Mouse (Mus musculus) kidney, adult 9 months (tissue): ENCODE measurements around the gene 2310061I04Rik.
A peak's percentile ranks its signal among the peaks of the same experiment; 100 is the strongest.

Experiments used
- DNase-seq: peaks from one replicate; pipeline ENCODE4 v3.0.0; 2022

The 2310061I04Rik gene

GRCm38 (mm10) chr17:35868961-35869345 lies 28.3 kb downstream of the 2310061I04Rik start:
- DNase-seq, result no peak

GRCm38 (mm10) chr17:35868165-35868820 lies 28.9 kb downstream of the 2310061I04Rik start:
- DNase-seq, result no peak

DNA sequence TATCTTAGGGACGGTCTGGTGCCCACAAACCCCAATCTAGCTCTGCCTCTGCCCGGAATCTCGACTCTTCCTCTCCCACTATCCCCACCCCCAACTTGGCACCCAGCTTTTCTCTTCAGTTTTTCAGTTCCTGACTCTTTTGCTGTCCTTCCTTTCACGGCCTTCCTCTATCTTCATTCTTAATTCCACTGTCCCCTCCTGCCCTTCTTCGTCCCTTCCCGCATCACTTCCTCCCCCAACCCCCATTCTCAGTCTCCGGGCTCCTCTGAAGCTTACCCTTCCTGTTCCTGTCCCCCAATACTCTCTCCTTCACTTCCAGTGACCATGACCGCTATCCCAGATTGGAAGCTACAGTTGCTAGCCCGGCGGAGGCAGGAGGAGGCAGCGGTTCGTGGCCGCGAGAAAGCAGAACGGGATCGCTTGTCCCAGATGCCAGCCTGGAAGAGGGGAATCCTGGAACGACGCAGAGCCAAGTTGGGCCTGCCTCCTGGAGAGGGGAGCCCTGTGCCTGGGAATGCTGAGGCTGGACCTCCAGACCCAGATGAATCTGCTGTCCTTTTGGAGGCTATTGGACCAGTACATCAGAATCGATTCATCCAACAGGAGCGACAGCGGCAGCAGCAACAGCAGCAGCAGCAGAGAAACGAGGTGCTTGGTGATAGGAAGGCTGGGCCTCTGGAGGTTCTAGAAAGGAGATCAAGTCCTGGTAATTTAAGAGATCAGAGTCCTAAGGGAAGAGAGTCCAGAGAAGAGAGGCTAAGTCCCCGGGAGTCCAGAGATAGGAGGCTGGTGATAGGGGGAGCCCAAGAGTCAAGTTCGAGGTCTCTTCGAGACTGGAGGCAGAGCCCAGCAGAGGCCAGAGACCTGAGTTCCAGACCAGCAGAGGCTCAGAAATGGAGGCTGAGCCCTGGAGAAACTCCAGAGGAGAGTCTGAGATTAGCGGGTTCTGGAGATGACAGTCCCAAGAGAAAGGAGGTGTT lies 30.0 kb downstream of the 2310061I04Rik start:
- peak; percentile 51 for DNase-seq

DNA sequence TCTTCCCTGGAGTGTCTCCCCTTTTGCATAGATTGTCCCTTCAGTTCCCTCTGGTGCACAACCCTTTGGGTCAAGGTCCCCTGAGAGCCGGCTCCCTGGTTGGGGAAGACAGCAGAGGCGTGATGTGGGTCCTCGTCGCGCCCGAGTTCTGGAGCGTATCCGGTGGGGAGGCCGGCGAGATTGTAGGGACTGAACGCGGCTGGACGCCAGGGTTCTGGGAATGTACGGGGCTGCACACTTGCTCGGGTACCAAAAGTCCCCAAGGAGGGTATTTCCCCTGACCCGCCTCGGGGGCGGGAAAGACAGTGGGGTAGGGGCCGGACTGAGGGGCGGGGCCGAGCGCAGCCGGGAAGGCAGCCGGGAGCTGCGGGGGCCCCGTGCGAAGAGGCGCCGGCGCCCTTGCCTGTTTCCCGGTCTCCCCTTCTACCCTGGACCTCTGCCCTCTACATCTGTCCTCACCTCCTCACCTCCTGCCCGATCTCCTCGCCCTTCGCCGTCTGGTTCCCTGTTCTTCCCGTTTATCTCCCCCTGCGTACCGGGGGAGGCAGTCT lies 30.9 kb downstream of the 2310061I04Rik start:
- DNase-seq, result peak; percentile 51

- DNase-seq, result peak; percentile 53
These were observed 31.6 kb downstream of the 2310061I04Rik start, which contains the start of gene Ppp1r18 for GRCm38 (mm10) chr17:35865481-35866280. Ppp1r18 (plus strand) TSS chr17:35865593.

DNA sequence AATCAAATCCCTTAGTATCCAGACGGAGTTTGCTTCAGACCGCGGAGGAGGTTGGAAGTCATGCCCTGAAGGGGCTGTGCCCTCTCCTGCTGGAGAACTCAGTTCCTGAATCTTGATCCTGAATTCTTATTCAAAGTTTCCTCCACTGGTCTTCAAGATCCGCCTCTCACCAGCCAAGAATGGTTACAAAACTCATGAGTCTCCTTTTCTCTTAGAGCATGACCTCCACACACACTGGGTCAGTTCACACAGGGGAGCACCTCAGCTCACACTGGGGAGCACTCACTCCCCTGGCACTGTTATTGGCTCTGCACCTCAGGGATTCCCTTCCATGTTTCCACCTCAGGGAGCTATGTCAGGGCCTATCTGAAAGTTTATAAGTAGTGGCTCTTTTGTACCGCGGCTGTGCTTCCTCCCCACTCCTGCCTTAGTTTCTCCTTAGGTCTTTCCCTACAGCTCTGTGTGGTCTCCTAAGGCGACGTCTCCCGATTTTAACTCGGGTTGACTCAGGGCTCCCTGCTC lies 32.3 kb downstream of the 2310061I04Rik start:
- no peak for DNase-seq

- DNase-seq, result peak; percentile 89
These were observed 35.9 kb downstream of the 2310061I04Rik start, which contains the start of gene Nrm for GRCm38 (mm10) chr17:35861198-35861857. Nrm (plus strand) TSS chr17:35861318.

GRCm38 (mm10) chr17:35860831-35861197 lies 36.4 kb downstream of the 2310061I04Rik start:
- DNase-seq, result no peak

- DNase-seq, result no peak
These were observed 37.4 kb downstream of the 2310061I04Rik start for GRCm38 (mm10) chr17:35859835-35860234.

GRCm38 (mm10) chr17:35859371-35859770 lies 37.9 kb downstream of the 2310061I04Rik start:
- no peak for DNase-seq

- DNase-seq, result no peak
These were observed 46.3 kb downstream of the 2310061I04Rik start for GRCm38 (mm10) chr17:35850974-35851373.

GRCm38 (mm10) chr17:35848112-35848511 lies 49.1 kb downstream of the 2310061I04Rik start:
- no peak for DNase-seq

DNA sequence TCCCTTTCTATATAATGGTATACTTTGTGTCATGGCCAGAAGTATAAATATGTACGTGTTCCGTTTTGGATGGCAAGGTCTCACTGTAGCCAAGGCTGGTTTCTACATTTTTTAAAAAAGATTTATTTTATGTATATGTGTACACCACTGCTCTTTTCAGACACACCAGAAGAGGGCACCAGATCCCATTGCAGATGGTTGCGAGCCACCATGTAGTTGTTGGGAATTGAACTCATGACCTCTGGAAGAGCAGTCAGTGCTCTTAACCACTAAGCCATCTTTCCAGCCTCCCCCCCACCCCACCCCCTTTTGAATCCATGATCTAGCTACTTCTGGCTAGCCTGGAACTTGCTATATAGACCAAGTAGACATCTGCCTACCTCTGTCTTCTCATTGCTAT lies 53.7 kb downstream of the 2310061I04Rik start:
- no peak for DNase-seq
